Mouse (Mus musculus): ENCODE data around the gene Zbtb14. TPM values are rescaled to one million over a fixed set of nuclear protein-coding genes. Genes with fewer than 3 reads are reported as not detected.

Gene Zbtb14
- total and polyA plus RNA-seq, 2 experiments from 2014 or later, result 22.1 to 23.7 TPM

DNA sequence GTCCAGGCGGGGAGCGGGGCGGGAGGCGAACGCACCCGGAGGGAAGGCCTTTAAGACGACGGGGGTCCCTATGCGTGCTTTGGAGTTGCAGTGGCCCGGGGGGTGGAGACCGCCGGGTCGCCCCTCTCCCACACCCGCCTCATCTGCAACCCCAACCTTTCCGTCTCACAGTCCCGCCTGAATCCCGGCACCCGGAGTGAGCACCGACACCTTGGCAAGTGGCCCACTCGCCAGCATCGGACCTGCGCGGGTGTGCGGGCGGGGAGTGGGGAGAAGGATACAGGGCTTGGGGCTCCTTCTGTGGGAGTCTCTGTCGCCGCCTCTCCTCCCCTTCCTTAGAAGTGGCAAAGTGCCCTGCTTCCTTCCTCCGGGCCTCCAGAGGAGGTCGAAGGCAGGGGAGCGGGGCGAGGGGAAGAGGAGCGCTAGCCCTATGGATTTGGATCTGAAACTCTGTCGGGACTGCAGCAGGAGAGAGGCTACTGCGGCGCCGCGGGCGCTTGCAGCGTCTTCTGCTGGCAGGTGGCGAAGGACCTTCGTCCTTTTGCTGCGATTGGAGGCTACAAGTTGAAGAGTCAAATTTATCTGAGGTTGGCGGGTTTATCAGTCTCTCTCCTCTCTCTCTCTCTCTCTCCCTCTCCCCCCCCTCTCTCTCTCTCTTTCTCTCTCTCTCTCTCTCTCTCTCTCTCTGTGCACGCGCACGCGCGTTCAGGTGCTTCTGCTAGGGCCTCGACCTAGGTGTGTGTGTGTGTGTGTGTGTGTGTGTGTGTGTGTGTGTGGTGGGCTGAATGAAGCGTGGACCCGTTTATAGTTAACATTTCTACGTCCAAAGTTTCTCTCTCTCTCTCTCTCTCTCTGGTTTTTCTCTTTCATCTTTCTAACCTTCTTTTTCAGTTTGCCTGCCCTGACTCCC lies 57.0 kb downstream of the Zbtb14 start:
- 1% methylated on average over 42 of the region's 52 CpGs for WGBS
- TF ChIP-seq CTCF (IDR thresholded peaks at IDR 0.05), result no peak
- peak; percentile 23 for DNase-seq (ENCODE audit: low spot score)

More for the DNA sequence above, 57.0 kb downstream of the Zbtb14 start:
- peak overlapping the region; percentile 63 for H3K4me3 ChIP-seq (ENCODE audit: low read depth, low read length)
- ATAC-seq (ENCODE audit: low FRiP score), result peak; percentile 31
- H3K9ac ChIP-seq (replicated peaks; ENCODE audit: low read length, poor library complexity, severe bottlenecking), result peak overlapping the region; percentile 46; the same call in 1 of the 2 replicates
- H3K27me3 ChIP-seq (ENCODE audit: insufficient read depth, low read length), result peaks cover 34% of the 10 kb centered on the region
- no peaks in the 10 kb centered on the region for H3K36me3 ChIP-seq (ENCODE audit: insufficient read depth, low read length)
- H3K27ac ChIP-seq (ENCODE audit: low read depth, low read length), result no peak overlapping the region
- H3K9me3 ChIP-seq (ENCODE audit: low read length), result no peaks in the 10 kb centered on the region
- H3K4me1 ChIP-seq (ENCODE audit: insufficient read depth, low read length), result 0 out of 2 replicates have a peak, but pooled peaks cover 5% of the 10 kb centered on the region
- H3K4me2 ChIP-seq (ENCODE audit: low read depth, low read length, poor library complexity, severe bottlenecking), result peak overlapping the region; percentile 99

Other genes with a start within 250 kb of the Zbtb14 start
- gene Akain1, start 56.3 kb downstream of the Zbtb14 start, total RNA-seq (2014; rRNA removed), result 0.28 and 0.55 TPM in 2 replicates
- 0.53 TPM in 2 replicates for gene Akain1, start 56.3 kb downstream of the Zbtb14 start, polyA plus RNA-seq (2015; fragmentation: Nextera tagmentation; extraction: Ambion mirVana)

All from midbrain, postnatal 0 days (tissue).